Comparison of ENCODE assay signal across 25 mouse cellular contexts in genomic region chr7:73814454-73814853, GRCm38 (mm10).
DNase-seq lines count a peak whose midpoint lies in the region; ATAC-seq and TF ChIP-seq lines count a peak whose summit lies in the region.
"Had no signal": no experiment of that assay in that cellular context is flagged by ENCODE, and none has a peak within 500 bp of the region (broad histone marks: within the 10 kb centered on the region; RNA-seq: fewer than 3 reads in every experiment).

No protein-coding gene starts in this region.

- H3K4me3 ChIP-seq in kidney, postnatal 0 days (replicated peaks; ENCODE audit: low read depth, low read length) = no peak overlapping the region
- H3K4me3 ChIP-seq in kidney, embryonic 14.5 days (ENCODE audit: low read length) = no peak overlapping the region
- no peak overlapping the region for H3K4me3 ChIP-seq in intestine, embryonic 16.5 days (ENCODE audit: low read length)
- H3K4me3 ChIP-seq in stomach, postnatal 0 days (ENCODE audit: low read depth, low read length) = no peak overlapping the region
- H3K4me3 ChIP-seq: forebrain, embryonic 10.5 days; forebrain, embryonic 13.5 days; heart, embryonic 12.5 days; heart, embryonic 15.5 days; hindbrain, embryonic 10.5 days; hindbrain, embryonic 13.5 days had no signal

- WGBS in kidney, postnatal 0 days = 87% methylated on average over 7 of the region's 7 CpGs
- WGBS in kidney, embryonic 14.5 days = 86% methylated on average over 7 of the region's 7 CpGs
- 87% methylated on average over 7 of the region's 7 CpGs for WGBS in intestine, embryonic 16.5 days
- WGBS in stomach, postnatal 0 days = 85% methylated on average over 7 of the region's 7 CpGs

- no peak overlapping the region for H3K9ac ChIP-seq in kidney, postnatal 0 days (ENCODE audit: low read depth, low read length)
- H3K9ac ChIP-seq in kidney, embryonic 14.5 days (ENCODE audit: low read depth, low read length) = no peak overlapping the region
- H3K9ac ChIP-seq in intestine, embryonic 16.5 days (ENCODE audit: low read depth, low read length) = no peak overlapping the region
- no peak overlapping the region for H3K9ac ChIP-seq in stomach, postnatal 0 days (ENCODE audit: low read length)
- H3K9ac ChIP-seq: forebrain, embryonic 13.5 days; heart, embryonic 12.5 days; heart, embryonic 15.5 days; hindbrain, embryonic 13.5 days had no signal

- ATAC-seq in kidney, postnatal 0 days (replicated peaks; ENCODE audit: low FRiP score, low read depth) = peak; percentile 65; the same call in 1 of the 2 replicates
- no peak for ATAC-seq in kidney, embryonic 14.5 days (ENCODE audit: low FRiP score, low TSS enrichment)
- peak; percentile 80 for ATAC-seq in intestine, embryonic 16.5 days
- ATAC-seq in stomach, postnatal 0 days (ENCODE audit: low FRiP score, low TSS enrichment) = peak; percentile 81
- ATAC-seq: forebrain, embryonic 13.5 days; forebrain, embryonic 16.5 days; hindbrain, embryonic 16.5 days had no signal

- H3K27me3 ChIP-seq in kidney, postnatal 0 days (ENCODE audit: insufficient read depth, low read length) = no peaks in the 10 kb centered on the region
- H3K27me3 ChIP-seq in kidney, embryonic 14.5 days (ENCODE audit: control insufficient read depth, insufficient read depth, low read length) = no peaks in the 10 kb centered on the region
- H3K27me3 ChIP-seq in intestine, embryonic 16.5 days (replicated peaks; ENCODE audit: control insufficient read depth, insufficient read depth, low read length) = no peaks in the 10 kb centered on the region
- H3K27me3 ChIP-seq in stomach, postnatal 0 days (ENCODE audit: control insufficient read depth, insufficient read depth, low read length) = no peaks in the 10 kb centered on the region
- H3K27me3 ChIP-seq: forebrain, embryonic 13.5 days; heart, embryonic 15.5 days; hindbrain, embryonic 13.5 days had no signal

- H3K27ac ChIP-seq in kidney, postnatal 0 days = no peak overlapping the region
- H3K27ac ChIP-seq in kidney, embryonic 14.5 days (ENCODE audit: low read depth, low read length) = no peak overlapping the region
- H3K27ac ChIP-seq in intestine, embryonic 16.5 days (ENCODE audit: low read length) = no peak overlapping the region
- no peak overlapping the region for H3K27ac ChIP-seq in stomach, postnatal 0 days (replicated peaks)
- H3K27ac ChIP-seq: forebrain, embryonic 10.5 days; forebrain, embryonic 13.5 days; heart, embryonic 15.5 days; hindbrain, embryonic 10.5 days; hindbrain, embryonic 13.5 days had no signal

- H3K4me2 ChIP-seq in kidney, postnatal 0 days (ENCODE audit: low read length) = no peak overlapping the region
- H3K4me2 ChIP-seq in kidney, embryonic 14.5 days (replicated peaks; ENCODE audit: low read depth, low read length) = no peak overlapping the region
- H3K4me2 ChIP-seq in intestine, embryonic 16.5 days (ENCODE audit: low read depth, low read length) = no peak overlapping the region
- no peak overlapping the region for H3K4me2 ChIP-seq in stomach, postnatal 0 days (replicated peaks; ENCODE audit: low read depth)
- H3K4me2 ChIP-seq: forebrain, embryonic 13.5 days; heart, embryonic 12.5 days; heart, embryonic 15.5 days; hindbrain, embryonic 13.5 days had no signal

- DNase-seq in kidney, postnatal 0 days (ENCODE audit: low spot score) = no peak
- DNase-seq in stomach, postnatal 0 days (ENCODE audit: low spot score) = no peak
- DNase-seq in lung, postnatal 4 days = no peak
- no peak for DNase-seq in cerebellum, adult 8-10 months
- DNase-seq: adrenal gland, adult 2 months; adrenal gland, postnatal 25 days; B cell, adult 2 months; cerebellum, adult 11-12 months; cerebellum, adult 9-10 months; cerebellum, postnatal 14 days; gastrocnemius, postnatal 10 days; gastrocnemius, postnatal 36 days; heart, postnatal 10 days; heart, postnatal 36 days had no signal

- no peaks in the 10 kb centered on the region for H3K4me1 ChIP-seq in kidney, postnatal 0 days (replicated peaks; ENCODE audit: insufficient read depth, low read length)
- H3K4me1 ChIP-seq in kidney, embryonic 14.5 days (ENCODE audit: control insufficient read depth, insufficient read depth, low read length) = no peaks in the 10 kb centered on the region
- 0 out of 2 replicates have a peak, but pooled peaks cover 3% of the 10 kb centered on the region for H3K4me1 ChIP-seq in intestine, embryonic 16.5 days (ENCODE audit: control insufficient read depth, insufficient read depth, low read length)
- H3K4me1 ChIP-seq in stomach, postnatal 0 days (replicated peaks; ENCODE audit: control insufficient read depth, insufficient read depth) = no peaks in the 10 kb centered on the region
- H3K4me1 ChIP-seq: forebrain, embryonic 13.5 days; heart, embryonic 12.5 days; heart, embryonic 15.5 days; hindbrain, embryonic 10.5 days had no signal

- no peak for TF ChIP-seq CTCF in kidney, postnatal 0 days (IDR thresholded peaks at IDR 0.05; ENCODE audit: low read depth)
- no peak for TF ChIP-seq CTCF in stomach, postnatal 0 days (IDR thresholded peaks at IDR 0.05; ENCODE audit: low read depth)

- TF ChIP-seq EP300 in stomach, postnatal 0 days (optimal IDR thresholded peaks at IDR 0.05) = no peak

- H3K36me3 ChIP-seq in kidney, postnatal 0 days (ENCODE audit: insufficient read depth, low read length) = no peaks in the 10 kb centered on the region
- H3K36me3 ChIP-seq in kidney, embryonic 14.5 days (ENCODE audit: control insufficient read depth, insufficient read depth, low read length) = no peaks in the 10 kb centered on the region
- no peaks in the 10 kb centered on the region for H3K36me3 ChIP-seq in intestine, embryonic 16.5 days (ENCODE audit: control insufficient read depth, insufficient read depth, low read length)
- no peaks in the 10 kb centered on the region for H3K36me3 ChIP-seq in stomach, postnatal 0 days (ENCODE audit: control insufficient read depth, insufficient read depth, low read length)
- H3K36me3 ChIP-seq: forebrain, embryonic 10.5 days; G1E; heart, embryonic 12.5 days; heart, embryonic 15.5 days; hindbrain, embryonic 10.5 days; hindbrain, embryonic 13.5 days had no signal

- no peaks in the 10 kb centered on the region for H3K9me3 ChIP-seq in kidney, postnatal 0 days (replicated peaks; ENCODE audit: low read length)
- no peaks in the 10 kb centered on the region for H3K9me3 ChIP-seq in kidney, embryonic 14.5 days (ENCODE audit: control insufficient read depth, low read length)
- no peaks in the 10 kb centered on the region for H3K9me3 ChIP-seq in intestine, embryonic 16.5 days (ENCODE audit: control insufficient read depth, low read length)
- no peaks in the 10 kb centered on the region for H3K9me3 ChIP-seq in stomach, postnatal 0 days (ENCODE audit: control insufficient read depth, low read length)
- H3K9me3 ChIP-seq: forebrain, embryonic 10.5 days; forebrain, embryonic 13.5 days; G1E; heart, embryonic 12.5 days; heart, embryonic 15.5 days; hindbrain, embryonic 10.5 days; hindbrain, embryonic 13.5 days had no signal
